Mouse (Mus musculus) E14TG2a.4 (cell line): ENCODE results near the gene Ddx50.
A peak's percentile ranks its signal among the peaks of the same experiment; 100 is the strongest.
"Not testable (repeated sequence)": the region's sequence is repeated elsewhere in the genome, so short reads cannot be mapped to it uniquely, and the experiment has no call there.

ENCODE experiments used
- H3K27me3 ChIP-seq: 2 replicates; pipeline ENCODE4 v1.6.1; 2014; ENCODE audit warnings: low read length, control low read depth; ENCODE audit not compliant: insufficient read depth
- H3K36me3 ChIP-seq: 2 replicates; pipeline ENCODE4 v1.6.1; 2014; ENCODE audit warnings: low read length, control low read depth; ENCODE audit not compliant: insufficient read depth
- H3K4me1 ChIP-seq: replicated peaks from 2 replicates; pipeline ENCODE4 v1.6.1; 2014; ENCODE audit warnings: low read depth, low read length, control low read depth
- H3K4me3 ChIP-seq: replicated peaks from 2 replicates; pipeline ENCODE4 v1.5.1; 2014; ENCODE audit warnings: mild to moderate bottlenecking, low read length
- H3K9me3 ChIP-seq: 2 replicates; pipeline ENCODE4 v1.6.1; 2014; ENCODE audit warnings: low read length, control low read depth
- CTCF ChIP-seq: conservative IDR thresholded peaks from 2 replicates; pipeline ENCODE4 v1.5.1; 2014; ENCODE audit warnings: low read length
- NANOG ChIP-seq: IDR thresholded peaks from 2 replicates; pipeline ENCODE4 v1.6.1; 2014; ENCODE audit warnings: borderline replicate concordance, low read length, mixed read lengths
- POU5F1 ChIP-seq: IDR thresholded peaks from 2 replicates; pipeline ENCODE4 v1.6.1; 2014; ENCODE audit warnings: low read length, borderline replicate concordance

The Ddx50 gene

DNA sequence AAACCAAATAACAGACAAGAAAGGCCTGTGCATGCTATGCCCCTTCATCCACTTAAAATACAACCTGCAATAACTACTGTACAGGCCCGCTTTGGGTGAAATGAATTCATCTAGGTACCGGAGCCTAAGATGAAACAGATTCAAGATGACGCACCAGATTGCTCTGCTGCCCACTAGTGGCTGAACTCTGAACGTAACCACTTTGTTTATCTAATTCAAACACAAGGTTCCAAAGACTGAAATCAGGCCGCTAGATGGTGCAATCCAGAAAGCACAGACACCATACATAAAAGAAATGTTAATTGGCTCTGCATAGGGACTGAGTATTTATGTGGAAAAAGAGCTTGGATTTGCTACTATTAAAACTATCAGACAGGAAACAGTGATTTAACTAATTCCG lies 60.8 kb downstream of the Ddx50 start:
- TF ChIP-seq POU5F1, result no peak
- peak; percentile 95 for TF ChIP-seq CTCF
- H3K9me3 ChIP-seq, result no peaks in the 10 kb centered on the region

DNA sequence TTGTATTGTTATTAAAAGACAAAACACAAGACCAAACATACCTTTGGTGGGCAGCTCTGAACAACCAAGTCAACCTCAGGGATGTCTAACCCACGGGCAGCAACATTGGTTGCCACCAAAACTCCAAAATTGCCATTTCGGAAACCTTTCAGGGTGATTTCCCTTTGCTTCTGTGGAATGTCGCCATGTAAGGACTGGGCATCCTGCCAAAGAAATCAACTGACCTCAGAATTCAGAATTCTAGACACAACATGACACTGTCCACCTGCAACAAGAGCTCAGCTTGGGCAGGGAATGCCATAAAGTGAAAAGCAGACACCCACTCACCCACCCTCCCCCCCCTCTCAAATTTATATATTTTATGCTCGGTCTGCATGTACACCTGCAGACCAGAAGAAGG lies 62.4 kb downstream of the Ddx50 start:
- Histone ChIP-seq H3K4me1 (peaks cover 35% of the 10 kb centered on the region), H3K9me3 (no peaks in the 10 kb centered on the region), H3K36me3 (peaks cover 100% of the 10 kb centered on the region), H3K27me3 (no peaks in the 10 kb centered on the region), H3K4me3 (no peak overlapping the region)
- TF ChIP-seq POU5F1 (no peak), NANOG (no peak), CTCF (no peak)

More for the DNA sequence above, 60.8 kb downstream of the Ddx50 start:
- Histone ChIP-seq H3K4me1 (peaks cover 37% of the 10 kb centered on the region), H3K27me3 (no peaks in the 10 kb centered on the region), H3K36me3 (peaks cover 100% of the 10 kb centered on the region), H3K4me3 (peak overlapping the region; percentile 8; the same call in 1 of the 2 replicates)

DNA sequence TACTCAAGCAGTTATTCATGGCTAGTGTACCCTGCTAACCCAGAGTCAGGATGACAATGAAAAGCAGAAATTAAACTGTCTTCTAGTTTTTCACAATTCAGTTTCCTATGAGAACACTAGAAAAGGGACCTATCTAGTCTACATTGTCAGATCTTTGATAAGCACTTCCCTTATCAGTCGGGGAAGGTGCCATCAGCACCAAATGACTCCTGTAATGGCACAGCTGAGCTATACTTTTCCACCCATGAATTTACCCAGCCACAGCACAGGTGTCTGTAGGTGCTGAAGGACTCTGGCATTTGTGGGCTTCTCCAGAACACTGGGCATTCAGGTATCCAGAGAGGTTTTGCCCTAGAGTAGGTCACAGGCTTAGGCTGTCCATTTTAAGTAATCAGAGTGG lies 67.8 kb downstream of the Ddx50 start:
- peaks cover 27% of the 10 kb centered on the region; the same call in 1 of the 2 replicates for H3K4me1 ChIP-seq
- peaks cover 89% of the 10 kb centered on the region for H3K36me3 ChIP-seq
- H3K9me3 ChIP-seq, result no peaks in the 10 kb centered on the region
- no peak for TF ChIP-seq POU5F1
- no peak for TF ChIP-seq CTCF
- no peak for TF ChIP-seq NANOG
- H3K4me3 ChIP-seq, result no peak overlapping the region
- H3K27me3 ChIP-seq, result no peaks in the 10 kb centered on the region

DNA sequence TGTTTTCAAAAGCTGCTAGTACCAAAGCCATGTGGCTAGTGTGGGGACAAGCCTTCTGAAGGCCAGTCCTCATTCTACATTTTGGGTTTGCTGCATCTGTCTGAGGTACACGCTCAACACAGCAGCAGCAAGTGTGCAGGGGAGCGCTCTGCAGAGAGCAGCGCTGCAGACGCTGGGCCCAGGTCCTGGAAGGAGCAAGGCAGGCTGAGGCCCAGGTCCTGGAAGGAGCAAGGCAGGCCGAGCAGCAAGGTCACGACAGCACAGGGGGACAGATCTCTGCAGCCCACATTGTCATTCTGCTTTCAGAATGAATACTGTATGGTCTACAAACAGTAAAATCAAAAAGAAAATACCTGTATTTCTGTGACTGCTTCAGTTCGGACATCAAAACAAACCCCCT lies 68.3 kb downstream of the Ddx50 start:
- no peak for TF ChIP-seq NANOG
- no peak for TF ChIP-seq POU5F1
- TF ChIP-seq CTCF, result no peak
- H3K4me3 ChIP-seq, result no peak overlapping the region
- peaks cover 84% of the 10 kb centered on the region for H3K36me3 ChIP-seq
- H3K4me1 ChIP-seq, result peaks cover 27% of the 10 kb centered on the region; the same call in 1 of the 2 replicates
- H3K9me3 ChIP-seq, result no peaks in the 10 kb centered on the region
- no peaks in the 10 kb centered on the region for H3K27me3 ChIP-seq

DNA sequence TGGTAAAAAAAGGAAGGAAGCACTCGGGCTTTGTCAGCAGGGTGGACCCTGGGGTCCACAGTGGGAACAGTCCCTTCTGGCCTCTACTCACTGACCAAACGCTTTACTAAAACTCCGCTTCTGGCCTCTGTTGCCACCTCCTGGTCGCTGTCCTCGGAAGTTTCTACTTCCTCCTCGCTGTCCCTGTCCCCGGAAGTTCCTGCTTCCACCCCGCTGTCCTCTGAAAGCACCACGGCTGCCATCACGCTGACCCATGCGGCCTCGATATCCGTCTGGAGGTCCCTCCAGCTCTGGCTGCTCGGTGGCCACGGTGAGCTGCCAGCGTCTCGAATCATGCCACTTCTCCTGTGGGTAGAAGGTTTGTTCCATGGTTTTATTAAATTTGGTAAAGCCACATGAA lies 68.8 kb downstream of the Ddx50 start:
- Histone ChIP-seq H3K9me3 (no peaks in the 10 kb centered on the region), H3K36me3 (peaks cover 79% of the 10 kb centered on the region), H3K4me1 (peaks cover 31% of the 10 kb centered on the region), H3K4me3 (no peak overlapping the region), H3K27me3 (no peaks in the 10 kb centered on the region)
- TF ChIP-seq POU5F1 (no peak), CTCF (no peak), NANOG (no peak)

DNA sequence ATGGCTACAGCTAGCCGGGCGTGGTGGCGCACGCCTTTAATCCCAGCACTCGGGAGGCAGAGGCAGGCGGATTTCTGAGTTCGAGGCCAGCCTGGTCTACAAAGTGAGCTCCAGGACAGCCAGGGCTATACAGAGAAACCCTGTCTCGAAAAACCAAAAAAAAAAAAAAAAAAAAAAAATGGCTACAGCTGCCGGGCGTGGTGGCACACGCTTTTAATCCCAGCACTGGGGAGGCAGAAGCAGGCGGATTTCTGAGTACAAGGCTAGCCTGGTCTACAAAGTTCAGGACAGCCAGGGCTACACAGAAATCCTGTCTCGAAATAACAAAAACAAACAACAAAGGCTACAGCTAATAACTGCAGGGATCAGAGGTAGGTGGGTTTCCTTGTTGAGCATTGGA lies 71.9 kb downstream of the Ddx50 start:
- not testable (repeated sequence) for H3K4me3 ChIP-seq, H3K27me3 ChIP-seq, H3K9me3 ChIP-seq
- peaks cover 29% of the 10 kb centered on the region for H3K4me1 ChIP-seq
- H3K36me3 ChIP-seq, result peaks cover 71% of the 10 kb centered on the region

DNA sequence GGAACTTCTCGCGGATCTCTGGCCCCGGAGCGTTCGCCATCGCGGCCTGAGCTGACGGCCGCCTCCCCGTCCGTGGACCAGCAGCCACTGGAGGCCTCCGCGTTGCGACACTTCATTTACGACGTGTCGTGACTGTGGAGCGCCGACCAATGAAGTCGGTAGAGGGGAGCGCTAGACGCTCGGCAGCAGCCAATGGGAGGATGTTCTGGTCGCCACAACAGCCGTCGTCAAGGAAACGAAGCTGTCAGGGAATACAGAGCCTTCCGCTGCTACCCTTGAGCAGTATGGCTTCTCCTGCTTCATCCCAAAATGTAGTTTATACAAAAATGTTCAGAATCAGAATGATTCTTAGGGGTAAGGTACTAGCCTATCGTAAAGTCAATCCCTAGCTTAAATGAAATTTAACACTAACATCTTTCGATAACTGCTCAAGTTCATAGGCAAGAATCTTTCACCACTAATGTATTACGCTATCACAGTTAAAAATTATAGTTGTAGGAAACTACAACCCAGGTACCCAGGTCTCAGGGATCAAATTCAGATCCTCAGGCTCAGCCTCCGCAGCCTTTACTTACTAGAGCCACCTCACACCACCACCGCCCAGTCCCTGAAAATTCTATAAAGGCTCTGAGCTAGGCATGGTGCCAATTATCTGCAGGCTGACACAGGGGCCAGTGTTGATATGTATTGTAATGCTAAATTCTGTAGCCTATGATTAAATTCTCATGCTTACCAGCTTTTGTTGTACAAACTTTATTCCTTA lies 72.5 kb downstream of the Ddx50 start, which contains the start of gene Kif1bp:
TSS of gene Kif1bp (minus strand) at position 120 of the 763 bp plus-strand sequence.
- Histone ChIP-seq H3K9me3 (no peaks in the 10 kb centered on the region), H3K4me3 (peak within 1 kb of the TSS; percentile 94), H3K4me1 (peaks cover 28% of the 10 kb centered on the region), H3K36me3 (peaks cover 71% of the 10 kb centered on the region), H3K27me3 (no peaks in the 10 kb centered on the region)
- TF ChIP-seq POU5F1, result no peak
- TF ChIP-seq NANOG, result no peak
- no peak for TF ChIP-seq CTCF

DNA sequence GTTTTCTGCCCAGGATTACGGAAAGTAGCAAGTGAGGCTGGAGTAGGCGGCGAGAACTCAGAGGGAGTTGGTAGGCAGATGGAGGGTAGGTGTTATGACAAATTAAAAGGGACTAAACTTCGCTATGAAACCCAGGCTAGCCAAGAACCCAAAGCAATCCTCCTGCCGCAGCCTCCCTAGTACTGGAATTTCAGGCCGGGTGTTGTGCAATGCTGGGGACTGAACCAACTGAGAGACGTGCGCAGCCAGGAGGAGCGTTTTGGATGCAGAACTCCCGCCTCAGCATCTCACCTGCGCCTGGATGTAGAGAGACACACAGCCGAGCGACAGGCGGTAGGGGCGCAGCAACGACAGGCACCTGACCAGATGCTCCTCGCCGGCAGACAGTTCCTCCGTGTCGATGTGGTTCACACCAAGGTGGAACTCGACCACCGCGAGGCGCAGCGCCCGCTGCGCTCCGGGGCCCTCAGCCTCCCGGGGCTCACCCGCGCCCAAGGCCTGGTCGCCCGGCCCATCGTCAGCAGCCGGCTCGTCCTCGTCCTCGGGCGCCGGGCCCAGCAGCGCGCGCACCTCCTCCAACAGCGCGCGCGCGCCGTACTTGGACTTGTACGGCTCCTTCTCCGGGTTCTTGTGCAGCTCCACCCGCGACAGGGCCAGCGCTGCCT lies 73.2 kb downstream of the Ddx50 start:
- peaks cover 26% of the 10 kb centered on the region for H3K4me1 ChIP-seq
- H3K27me3 ChIP-seq, result no peaks in the 10 kb centered on the region
- no peaks in the 10 kb centered on the region for H3K9me3 ChIP-seq
- H3K4me3 ChIP-seq, result peak overlapping the region; percentile 94
- peaks cover 70% of the 10 kb centered on the region for H3K36me3 ChIP-seq
- TF ChIP-seq POU5F1, result no peak
- TF ChIP-seq CTCF, result no peak
- no peak for TF ChIP-seq NANOG

DNA sequence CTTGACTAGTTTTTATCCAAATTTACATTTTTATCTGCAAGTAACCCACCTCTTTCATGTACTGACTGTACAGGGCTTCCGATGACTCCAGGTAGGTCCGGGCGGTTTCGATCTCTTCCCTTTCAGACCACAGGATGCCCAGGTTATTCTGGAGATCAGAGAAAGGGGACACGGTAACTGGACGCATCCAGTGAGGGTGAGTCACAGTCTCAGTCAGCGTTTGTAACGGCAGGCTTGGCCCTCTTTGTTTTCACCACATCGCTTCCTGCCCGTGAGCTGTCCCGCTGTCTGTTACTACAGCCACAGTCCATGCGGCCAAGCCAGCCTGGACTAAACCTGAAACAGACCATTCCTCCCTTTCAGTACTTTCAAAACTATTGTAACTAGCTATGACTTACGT lies 76.0 kb downstream of the Ddx50 start:
- H3K27me3 ChIP-seq, result no peaks in the 10 kb centered on the region
- H3K9me3 ChIP-seq, result no peaks in the 10 kb centered on the region
- peaks cover 58% of the 10 kb centered on the region for H3K36me3 ChIP-seq
- H3K4me1 ChIP-seq, result peaks cover 22% of the 10 kb centered on the region
- TF ChIP-seq CTCF, result no peak
- TF ChIP-seq POU5F1, result no peak
- TF ChIP-seq NANOG, result no peak
- no peak overlapping the region for H3K4me3 ChIP-seq
